Mouse (Mus musculus) myocyte (in vitro differentiated cells): ENCODE results near the gene Ascc1. TPM values are rescaled to one million over a fixed set of nuclear protein-coding genes. Genes with fewer than 3 reads are reported as not detected.

ENCODE experiments used
- H3K27me3 ChIP-seq: one replicate; pipeline ENCODE4 v1.6.1; 2011; ENCODE audit not compliant: control insufficient read depth, insufficient read depth, insufficient read length
- H3K36me3 ChIP-seq: one replicate; pipeline ENCODE4 v1.6.1; 2011; ENCODE audit not compliant: control insufficient read depth, insufficient read depth
- H3K4me2 ChIP-seq: one replicate; pipeline ENCODE4 v1.6.1; 2011; ENCODE audit warnings: low read depth, control low read depth
- H3K4me3 ChIP-seq: one replicate; pipeline ENCODE4 v1.5.1; 2011; ENCODE audit warnings: mild to moderate bottlenecking, control low read depth, moderate library complexity
- H3K79me2 ChIP-seq: one replicate; pipeline ENCODE4 v1.6.1; 2011; ENCODE audit not compliant: control insufficient read depth, insufficient read depth
- H3ac ChIP-seq: one replicate; pipeline ENCODE4 v1.6.1; 2011; ENCODE audit not compliant: control insufficient read depth, insufficient read length
- CEBPB ChIP-seq: IDR thresholded peaks from 2 replicates; pipeline ENCODE4 v1.6.1; 2011; ENCODE audit warnings: mild to moderate bottlenecking, moderate library complexity; ENCODE audit not compliant: poor library complexity, insufficient read depth, severe bottlenecking
- E2F4 ChIP-seq: IDR thresholded peaks from one replicate; pipeline ENCODE4 v1.6.1; 2011; ENCODE audit warnings: mild to moderate bottlenecking, control low read depth, moderate library complexity; ENCODE audit not compliant: insufficient read depth
- MAX ChIP-seq: IDR thresholded peaks from one replicate; pipeline ENCODE4 v1.6.1; 2011; ENCODE audit warnings: low read depth, mild to moderate bottlenecking, control low read depth
- MYOD1 ChIP-seq, 3 experiments: IDR thresholded peaks; one replicate each; pipeline ENCODE4 v1.6.1; 2011; ENCODE audit warnings: control low read depth in 2 of 3, low read depth in 2 of 3, mild to moderate bottlenecking in 2 of 3, moderate library complexity in 1 of 3; ENCODE audit not compliant: insufficient read length in 2 of 3, control insufficient read depth in 1 of 3
- MYOG ChIP-seq, 3 experiments: IDR thresholded peaks; one replicate each; pipeline ENCODE4 v1.6.1; 2011; ENCODE audit warnings: control low read depth in 2 of 3, low read depth in 2 of 3, mild to moderate bottlenecking in 2 of 3; ENCODE audit not compliant: insufficient read length in 2 of 3, control insufficient read depth in 1 of 3, insufficient read depth in 1 of 3
- POLR2A ChIP-seq: IDR thresholded peaks from one replicate; pipeline ENCODE4 v1.6.1; 2011; ENCODE audit warnings: low read depth, mild to moderate bottlenecking, control low read depth, moderate library complexity; ENCODE audit not compliant: insufficient read length
- POLR2AphosphoS2 ChIP-seq: IDR thresholded peaks from one replicate; pipeline ENCODE4 v1.6.1; 2011; ENCODE audit warnings: low read depth, control low read depth; ENCODE audit not compliant: insufficient read length
- REST ChIP-seq: IDR thresholded peaks from one replicate; pipeline ENCODE4 v1.6.1; 2011; ENCODE audit warnings: mild to moderate bottlenecking, control low read depth, moderate library complexity; ENCODE audit not compliant: insufficient read depth, insufficient read length
- SRF ChIP-seq: IDR thresholded peaks from one replicate; pipeline ENCODE4 v1.6.1; 2011; ENCODE audit warnings: low read depth; ENCODE audit not compliant: control insufficient read depth, insufficient read length
- TCF12 ChIP-seq: IDR thresholded peaks from one replicate; pipeline ENCODE4 v1.6.1; 2011; ENCODE audit warnings: mild to moderate bottlenecking, control low read depth; ENCODE audit not compliant: poor library complexity, insufficient read depth, severe bottlenecking
- TCF3 ChIP-seq: IDR thresholded peaks from one replicate; pipeline ENCODE4 v1.6.1; 2011; ENCODE audit warnings: low read depth, control low read depth; ENCODE audit not compliant: insufficient read length
- USF1 ChIP-seq: IDR thresholded peaks from one replicate; pipeline ENCODE4 v1.6.1; 2011; ENCODE audit warnings: low read depth, mild to moderate bottlenecking, control low read depth, moderate library complexity
- polyA plus RNA-seq: library from polyadenylated mRNA; unstranded; fragments of >200 nt; fragmentation: generic; extraction: Trizol; gene quantifications from one replicate; pipeline ENCODE4 v1.2.1, GENCODE M21; 2012; ENCODE audit warnings: missing spikeins

The Ascc1 gene
- polyA plus RNA-seq, 1 experiment, result 36.7 TPM

- Histone ChIP-seq H3K4me3 (no peak overlapping the region), H3K36me3 (no peaks in the 10 kb centered on the region), H3K4me2 (peak overlapping the region; percentile 57), H3K27me3 (no peaks in the 10 kb centered on the region), H3ac (no peak overlapping the region), H3K79me2 (no peaks in the 10 kb centered on the region)
- TF ChIP-seq REST (no peak), POLR2AphosphoS2 (no peak), MYOG (IDR thresholded peaks at IDR 0.05; ENCODE audit: control insufficient read depth in 1 of 3, insufficient read depth in 1 of 3, insufficient read length in 2 of 3, low read depth in 2 of 3) (no peak), POLR2A (no peak), TCF12 (no peak), SRF (no peak)
Observed at GRCm38 (mm10) chr10:59958458-59958857, 44.1 kb upstream of the Ascc1 start.

- Histone ChIP-seq H3K36me3 (no peaks in the 10 kb centered on the region), H3ac (no peak overlapping the region), H3K4me2 (no peak overlapping the region), H3K79me2 (no peaks in the 10 kb centered on the region), H3K27me3 (no peaks in the 10 kb centered on the region), H3K4me3 (no peak overlapping the region)
- TF ChIP-seq SRF (no peak), USF1 (no peak), MYOD1 (IDR thresholded peaks at IDR 0.05; ENCODE audit: control insufficient read depth in 1 of 3, insufficient read length in 2 of 3, low read depth in 2 of 3) (no peak), TCF12 (no peak), MAX (no peak), POLR2A (no peak), CEBPB (no peak), MYOG (IDR thresholded peaks at IDR 0.05; ENCODE audit: control insufficient read depth in 1 of 3, insufficient read depth in 1 of 3, insufficient read length in 2 of 3, low read depth in 2 of 3) (no peak), POLR2AphosphoS2 (no peak), REST (no peak), TCF3 (no peak), E2F4 (no peak)
Observed at GRCm38 (mm10) chr10:59959517-59959916, 43.1 kb upstream of the Ascc1 start.

GRCm38 (mm10) chr10:59963609-59964008 is 39.0 kb upstream of the Ascc1 start:
- Histone ChIP-seq H3ac (no peak overlapping the region), H3K36me3 (no peaks in the 10 kb centered on the region), H3K27me3 (no peaks in the 10 kb centered on the region), H3K4me3 (no peak overlapping the region), H3K4me2 (no peak overlapping the region), H3K79me2 (no peaks in the 10 kb centered on the region)
- no peak for TF ChIP-seq MYOD1 (IDR thresholded peaks at IDR 0.05; ENCODE audit: control insufficient read depth in 1 of 3, insufficient read length in 2 of 3, low read depth in 2 of 3)
- no peak for TF ChIP-seq POLR2AphosphoS2
- no peak for TF ChIP-seq CEBPB
- TF ChIP-seq MYOG (IDR thresholded peaks at IDR 0.05; ENCODE audit: control insufficient read depth in 1 of 3, insufficient read depth in 1 of 3, insufficient read length in 2 of 3, low read depth in 2 of 3), result no peak
- TF ChIP-seq E2F4, result no peak
- no peak for TF ChIP-seq REST
- no peak for TF ChIP-seq POLR2A
- TF ChIP-seq TCF12, result no peak
- TF ChIP-seq SRF, result no peak
- TF ChIP-seq USF1, result no peak
- no peak for TF ChIP-seq MAX

GRCm38 (mm10) chr10:59964504-59965361 is 37.9 kb upstream of the Ascc1 start:
- no peaks in the 10 kb centered on the region for H3K36me3 ChIP-seq
- no peaks in the 10 kb centered on the region for H3K27me3 ChIP-seq
- no peaks in the 10 kb centered on the region for H3K79me2 ChIP-seq
- no peak overlapping the region for H3ac ChIP-seq
- H3K4me2 ChIP-seq, result peak overlapping the region; percentile 24
- TF ChIP-seq TCF3 (no peak), POLR2A (no peak), POLR2AphosphoS2 (no peak), USF1 (no peak), TCF12 (no peak), MAX (no peak), MYOD1 (IDR thresholded peaks at IDR 0.05; ENCODE audit: control insufficient read depth in 1 of 3, insufficient read length in 2 of 3, low read depth in 2 of 3) (no peak), E2F4 (no peak), CEBPB (no peak), REST (no peak), SRF (no peak), MYOG (IDR thresholded peaks at IDR 0.05; ENCODE audit: control insufficient read depth in 1 of 3, insufficient read depth in 1 of 3, insufficient read length in 2 of 3, low read depth in 2 of 3) (no peak)
- no peak overlapping the region for H3K4me3 ChIP-seq
